Mouse (Mus musculus) adrenal gland, postnatal 10 days (tissue): ENCODE results near the gene Uqcrc1. TPM values are rescaled to one million over a fixed set of nuclear protein-coding genes. Genes with fewer than 3 reads are reported as not detected.

ENCODE experiments used
- DNase-seq: peaks from one replicate; pipeline ENCODE4 v3.0.0; 2021; ENCODE audit warnings: mixed read lengths
- long read RNA-seq, 2 experiments: library from polyadenylated mRNA; stranded (forward); transcript quantifications; one replicate each; pipeline ENCODE4 v2.0.0; 2021
- total RNA-seq, 2 experiments: library from RNA; stranded (reverse); gene quantifications; 2 replicates each; pipeline ENCODE4 v1.2.3; 2021

The Uqcrc1 gene
- 1,000 to 10,000 TPM; 1,423 to 1,562 TPM for total RNA-seq
- long read RNA-seq, experiment 1, transcript Uqcrc1-201 (13 exons, 1,653 nt): major isoform, 3,503 of 3,783 reads
- long read RNA-seq, experiment 1, partial matches to known transcripts: 217 of 3,783 reads
- long read RNA-seq, experiment 1, other reads (novel, unspliced or antisense): 63 of 3,783 reads
- long read RNA-seq, experiment 2, transcript Uqcrc1-201 (13 exons, 1,653 nt): major isoform, 2,259 of 2,429 reads
- long read RNA-seq, experiment 2, partial matches to known transcripts: 111 of 2,429 reads
- long read RNA-seq, experiment 2, other reads (novel, unspliced or antisense): 59 of 2,429 reads

- peak; percentile 95 for DNase-seq
Observed at GRCm38 (mm10) chr9:108936418-108937364, at the start of gene Uqcrc1. Gene Uqcrc1, plus strand, starts transcription at chr9:108936633.

- DNase-seq: no peak
Observed at GRCm38 (mm10) chr9:108912308-108912707, 24.1 kb upstream of the Uqcrc1 start.

- DNase-seq: no peak
Observed at GRCm38 (mm10) chr9:108913161-108913560, 23.3 kb upstream of the Uqcrc1 start.

GRCm38 (mm10) chr9:108913621-108914020, 22.8 kb upstream of the Uqcrc1 start:
- DNase-seq: peak; percentile 32

GRCm38 (mm10) chr9:108914491-108914890, 21.9 kb upstream of the Uqcrc1 start, which contains the start of gene Tmem89:
Gene Tmem89, plus strand, starts transcription at chr9:108914619.
- peak; percentile 52 for DNase-seq

- peak; percentile 32 for DNase-seq
Observed at GRCm38 (mm10) chr9:108925897-108926296, 10.5 kb upstream of the Uqcrc1 start.

GRCm38 (mm10) chr9:108928424-108928823, 8.0 kb upstream of the Uqcrc1 start:
- no peak for DNase-seq

- DNase-seq: no peak
Observed at GRCm38 (mm10) chr9:108935991-108936390, 442 bp upstream of the Uqcrc1 start.

- no peak for DNase-seq
Observed at GRCm38 (mm10) chr9:108945111-108945510, 8.7 kb downstream of the Uqcrc1 start.

GRCm38 (mm10) chr9:108945608-108946007, 9.2 kb downstream of the Uqcrc1 start:
- DNase-seq: no peak

- DNase-seq: peak; percentile 55
Observed at GRCm38 (mm10) chr9:108949231-108949966, 13.0 kb downstream of the Uqcrc1 start.

- DNase-seq: no peak
Observed at GRCm38 (mm10) chr9:108949967-108950728, 13.7 kb downstream of the Uqcrc1 start.

GRCm38 (mm10) chr9:108953081-108953636, 16.7 kb downstream of the Uqcrc1 start, which contains the start of gene Col7a1:
Gene Col7a1, plus strand, starts transcription at chr9:108953586.
- DNase-seq: no peak

GRCm38 (mm10) chr9:108955241-108955640, 18.8 kb downstream of the Uqcrc1 start:
- DNase-seq: no peak

- DNase-seq: no peak
Observed at GRCm38 (mm10) chr9:108955846-108956245, 19.4 kb downstream of the Uqcrc1 start.

GRCm38 (mm10) chr9:108963577-108963976, 27.1 kb downstream of the Uqcrc1 start:
- no peak for DNase-seq

- no peak for DNase-seq
Observed at GRCm38 (mm10) chr9:108964338-108964737, 27.9 kb downstream of the Uqcrc1 start.

GRCm38 (mm10) chr9:108970623-108971022, 34.2 kb downstream of the Uqcrc1 start:
- DNase-seq: no peak

GRCm38 (mm10) chr9:108976483-108976882, 40.0 kb downstream of the Uqcrc1 start:
- no peak for DNase-seq

GRCm38 (mm10) chr9:108977966-108978365, 41.5 kb downstream of the Uqcrc1 start:
- no peak for DNase-seq

- peak; percentile 50 for DNase-seq
Observed at GRCm38 (mm10) chr9:108982498-108982897, 46.1 kb downstream of the Uqcrc1 start.
